Mouse (Mus musculus) myocyte (in vitro differentiated cells): ENCODE measurements at regions not wholly inside any gene's neighbourhood (a gene's known extent, or its start where the extent isn't known, plus 50 kb on each side); places are given as distances from the start of the nearest gene placed in this dataset.

ENCODE experiments used
- H3K27me3 ChIP-seq: one replicate; pipeline ENCODE4 v1.6.1; 2011; ENCODE audit not compliant: control insufficient read depth, insufficient read depth, insufficient read length
- H3K36me3 ChIP-seq: one replicate; pipeline ENCODE4 v1.6.1; 2011; ENCODE audit not compliant: control insufficient read depth, insufficient read depth
- H3K4me2 ChIP-seq: one replicate; pipeline ENCODE4 v1.6.1; 2011; ENCODE audit warnings: low read depth, control low read depth
- H3K4me3 ChIP-seq: one replicate; pipeline ENCODE4 v1.5.1; 2011; ENCODE audit warnings: mild to moderate bottlenecking, control low read depth, moderate library complexity
- H3K79me2 ChIP-seq: one replicate; pipeline ENCODE4 v1.6.1; 2011; ENCODE audit not compliant: control insufficient read depth, insufficient read depth
- H3ac ChIP-seq: one replicate; pipeline ENCODE4 v1.6.1; 2011; ENCODE audit not compliant: control insufficient read depth, insufficient read length
- CEBPB ChIP-seq: IDR thresholded peaks from 2 replicates; pipeline ENCODE4 v1.6.1; 2011; ENCODE audit warnings: mild to moderate bottlenecking, moderate library complexity; ENCODE audit not compliant: poor library complexity, insufficient read depth, severe bottlenecking
- E2F4 ChIP-seq: IDR thresholded peaks from one replicate; pipeline ENCODE4 v1.6.1; 2011; ENCODE audit warnings: mild to moderate bottlenecking, control low read depth, moderate library complexity; ENCODE audit not compliant: insufficient read depth
- MAX ChIP-seq: IDR thresholded peaks from one replicate; pipeline ENCODE4 v1.6.1; 2011; ENCODE audit warnings: low read depth, mild to moderate bottlenecking, control low read depth
- MYOD1 ChIP-seq, 3 experiments: IDR thresholded peaks; one replicate each; pipeline ENCODE4 v1.6.1; 2011; ENCODE audit warnings: control low read depth in 2 of 3, low read depth in 2 of 3, mild to moderate bottlenecking in 2 of 3, moderate library complexity in 1 of 3; ENCODE audit not compliant: insufficient read length in 2 of 3, control insufficient read depth in 1 of 3
- MYOG ChIP-seq, 3 experiments: IDR thresholded peaks; one replicate each; pipeline ENCODE4 v1.6.1; 2011; ENCODE audit warnings: control low read depth in 2 of 3, low read depth in 2 of 3, mild to moderate bottlenecking in 2 of 3; ENCODE audit not compliant: insufficient read length in 2 of 3, control insufficient read depth in 1 of 3, insufficient read depth in 1 of 3
- POLR2A ChIP-seq: IDR thresholded peaks from one replicate; pipeline ENCODE4 v1.6.1; 2011; ENCODE audit warnings: low read depth, mild to moderate bottlenecking, control low read depth, moderate library complexity; ENCODE audit not compliant: insufficient read length
- POLR2AphosphoS2 ChIP-seq: IDR thresholded peaks from one replicate; pipeline ENCODE4 v1.6.1; 2011; ENCODE audit warnings: low read depth, control low read depth; ENCODE audit not compliant: insufficient read length
- REST ChIP-seq: IDR thresholded peaks from one replicate; pipeline ENCODE4 v1.6.1; 2011; ENCODE audit warnings: mild to moderate bottlenecking, control low read depth, moderate library complexity; ENCODE audit not compliant: insufficient read depth, insufficient read length
- SRF ChIP-seq: IDR thresholded peaks from one replicate; pipeline ENCODE4 v1.6.1; 2011; ENCODE audit warnings: low read depth; ENCODE audit not compliant: control insufficient read depth, insufficient read length
- TCF12 ChIP-seq: IDR thresholded peaks from one replicate; pipeline ENCODE4 v1.6.1; 2011; ENCODE audit warnings: mild to moderate bottlenecking, control low read depth; ENCODE audit not compliant: poor library complexity, insufficient read depth, severe bottlenecking
- TCF3 ChIP-seq: IDR thresholded peaks from one replicate; pipeline ENCODE4 v1.6.1; 2011; ENCODE audit warnings: low read depth, control low read depth; ENCODE audit not compliant: insufficient read length
- USF1 ChIP-seq: IDR thresholded peaks from one replicate; pipeline ENCODE4 v1.6.1; 2011; ENCODE audit warnings: low read depth, mild to moderate bottlenecking, control low read depth, moderate library complexity

GRCm38 (mm10) chr15:86798474-86799178 is 584.4 kb downstream of the Tbc1d22a start:
- no peaks in the 10 kb centered on the region for H3K27me3 ChIP-seq
- TF ChIP-seq MAX, result no peak
- TF ChIP-seq MYOD1 (IDR thresholded peaks at IDR 0.05; ENCODE audit: control insufficient read depth in 1 of 3, insufficient read length in 2 of 3, low read depth in 2 of 3), result no peak
- TF ChIP-seq CEBPB, result no peak
- H3K4me3 ChIP-seq, result no peak overlapping the region
- no peaks in the 10 kb centered on the region for H3K79me2 ChIP-seq
- H3ac ChIP-seq, result no peak overlapping the region
- H3K4me2 ChIP-seq, result no peak overlapping the region
- H3K36me3 ChIP-seq, result no peaks in the 10 kb centered on the region

- H3ac ChIP-seq, result no peak overlapping the region
These were observed 593.2 kb downstream of the Tbc1d22a start for GRCm38 (mm10) chr15:86807296-86808080.

GRCm38 (mm10) chr15:86811821-86812220 is 597.6 kb downstream of the Tbc1d22a start:
- no peak overlapping the region for H3K4me3 ChIP-seq

More at GRCm38 (mm10) chr15:86807296-86808080, 593.2 kb downstream of the Tbc1d22a start:
- Histone ChIP-seq H3K4me3 (no peak overlapping the region), H3K79me2 (no peaks in the 10 kb centered on the region), H3K36me3 (no peaks in the 10 kb centered on the region), H3K4me2 (no peak overlapping the region), H3K27me3 (no peaks in the 10 kb centered on the region)
- TF ChIP-seq E2F4 (no peak), TCF12 (no peak)

GRCm38 (mm10) chr15:86814808-86815421 is 600.7 kb downstream of the Tbc1d22a start:
- TF ChIP-seq USF1 (no peak), TCF3 (no peak), CEBPB (no peak), SRF (no peak), TCF12 (no peak), MYOD1 (IDR thresholded peaks at IDR 0.05; ENCODE audit: control insufficient read depth in 1 of 3, insufficient read length in 2 of 3, low read depth in 2 of 3) (no peak), REST (no peak), POLR2A (no peak), MYOG (IDR thresholded peaks at IDR 0.05; ENCODE audit: control insufficient read depth in 1 of 3, insufficient read depth in 1 of 3, insufficient read length in 2 of 3, low read depth in 2 of 3) (no peak)
- H3K4me3 ChIP-seq, result no peak overlapping the region
- no peaks in the 10 kb centered on the region for H3K27me3 ChIP-seq
- no peaks in the 10 kb centered on the region for H3K36me3 ChIP-seq
- H3K4me2 ChIP-seq, result no peak overlapping the region
- H3K79me2 ChIP-seq, result no peaks in the 10 kb centered on the region
- H3ac ChIP-seq, result no peak overlapping the region

More at GRCm38 (mm10) chr15:86811821-86812220, 597.6 kb downstream of the Tbc1d22a start:
- no peak overlapping the region for H3ac ChIP-seq
- no peaks in the 10 kb centered on the region for H3K27me3 ChIP-seq
- H3K36me3 ChIP-seq, result no peaks in the 10 kb centered on the region
- TF ChIP-seq SRF (no peak), USF1 (no peak), MAX (no peak), REST (no peak), TCF3 (no peak)
- no peaks in the 10 kb centered on the region for H3K79me2 ChIP-seq
- H3K4me2 ChIP-seq, result no peak overlapping the region

- H3K36me3 ChIP-seq, result no peaks in the 10 kb centered on the region
- no peak overlapping the region for H3K4me3 ChIP-seq
- no peaks in the 10 kb centered on the region for H3K79me2 ChIP-seq
- H3ac ChIP-seq, result no peak overlapping the region
- H3K4me2 ChIP-seq, result no peak overlapping the region
- TF ChIP-seq POLR2AphosphoS2 (no peak), TCF3 (no peak), MYOG (IDR thresholded peaks at IDR 0.05; ENCODE audit: control insufficient read depth in 1 of 3, insufficient read depth in 1 of 3, insufficient read length in 2 of 3, low read depth in 2 of 3) (no peak), REST (no peak), POLR2A (no peak), MAX (no peak), CEBPB (no peak), USF1 (no peak), TCF12 (no peak), MYOD1 (IDR thresholded peaks at IDR 0.05; ENCODE audit: control insufficient read depth in 1 of 3, insufficient read length in 2 of 3, low read depth in 2 of 3) (no peak), E2F4 (no peak), SRF (no peak)
- H3K27me3 ChIP-seq, result no peaks in the 10 kb centered on the region
These were observed 621.7 kb downstream of the Tbc1d22a start for GRCm38 (mm10) chr15:86835996-86836395.
